Mouse (Mus musculus) testis, adult 2 months (tissue): ENCODE measurements at regions not wholly inside any gene's neighbourhood (a gene's known extent, or its start where the extent isn't known, plus 50 kb on each side); places are given as distances from the start of the nearest gene placed in this dataset.

Experiments
- CTCF ChIP-seq: fragments of 200-500 bp; IDR thresholded peaks from 2 replicates; pipeline ENCODE4 v1.5.1; 2012; ENCODE audit warnings: low read depth, mild to moderate bottlenecking, inconsistent platforms, low read length, moderate library complexity; ENCODE audit not compliant: control insufficient read depth, insufficient read depth, insufficient replicate concordance
- POLR2A ChIP-seq: fragments of 200-500 bp; IDR thresholded peaks from 2 replicates; pipeline ENCODE4 v1.6.1; 2012; ENCODE audit warnings: low read depth, mild to moderate bottlenecking, inconsistent platforms, low read length, moderate library complexity; ENCODE audit not compliant: control insufficient read depth

GRCm38 (mm10) chr17:88160677-88161001 lies 95.5 kb upstream of the Fbxo11 start:
- TF ChIP-seq POLR2A (no peak), CTCF (no peak)
